Mouse (Mus musculus) limb, embryonic 14.5 days (tissue): Measurements from ENCODE around the gene Tek. TPM values are rescaled to one million over a fixed set of nuclear protein-coding genes. Genes with fewer than 3 reads are reported as not detected.

ENCODE experiments used
- ATAC-seq: fragments of 200-750 bp; cut with Nextera tagmentation; 2 replicates; pipeline ENCODE4 v1.8.0; 2017; ENCODE audit warnings: low read depth, moderate number of reproducible peaks, moderate TSS enrichment; ENCODE audit not compliant: low FRiP score
- DNase-seq: peaks from one replicate; pipeline ENCODE4 v3.0.0-alpha.2; 2015; ENCODE audit warnings: low spot score
- H3K27ac ChIP-seq: fragments of 300-500 bp; sonication (generic); replicated peaks from 2 replicates; pipeline ENCODE4 v1.5.1; 2014; ENCODE audit warnings: low read depth, mild to moderate bottlenecking, low read length, moderate library complexity, mixed read lengths
- H3K27me3 ChIP-seq: fragments of 300-500 bp; sonication (generic); 2 replicates; pipeline ENCODE4 v1.6.1; 2014; ENCODE audit warnings: low read length, mixed read lengths; ENCODE audit not compliant: control insufficient read depth, insufficient read depth
- H3K36me3 ChIP-seq: fragments of 300-500 bp; sonication (generic); 2 replicates; pipeline ENCODE4 v1.6.1; 2014; ENCODE audit warnings: mild to moderate bottlenecking, low read length, moderate library complexity, mixed read lengths; ENCODE audit not compliant: control insufficient read depth, insufficient read depth
- H3K4me1 ChIP-seq: fragments of 300-500 bp; sonication (generic); 2 replicates; pipeline ENCODE4 v1.6.1; 2014; ENCODE audit warnings: antibody characterized with exemption, low read length, mixed read lengths; ENCODE audit not compliant: control insufficient read depth, insufficient read depth
- H3K4me2 ChIP-seq: fragments of 300-500 bp; sonication (generic); replicated peaks from 2 replicates; pipeline ENCODE4 v1.6.1; 2014; ENCODE audit warnings: low read depth, mild to moderate bottlenecking, low read length, moderate library complexity; ENCODE audit not compliant: severe bottlenecking
- H3K4me3 ChIP-seq: fragments of 300-500 bp; sonication (generic); replicated peaks from 2 replicates; pipeline ENCODE4 v1.5.1; 2014; ENCODE audit warnings: low read length
- H3K9ac ChIP-seq: fragments of 300-500 bp; sonication (generic); 2 replicates; pipeline ENCODE4 v1.6.1; 2014; ENCODE audit warnings: mild to moderate bottlenecking, low read depth, low read length, moderate library complexity; ENCODE audit not compliant: severe bottlenecking
- H3K9me3 ChIP-seq: fragments of 300-500 bp; sonication (generic); 2 replicates; pipeline ENCODE4 v1.6.1; 2016; ENCODE audit warnings: low read length; ENCODE audit not compliant: control insufficient read depth
- POLR2A ChIP-seq: fragments of 200-500 bp; IDR thresholded peaks from 2 replicates; pipeline ENCODE4 v1.8.0; 2012; ENCODE audit warnings: inconsistent platforms, mild to moderate bottlenecking, moderate library complexity, borderline replicate concordance; ENCODE audit not compliant: insufficient read depth, insufficient read length; ENCODE audit errors: extremely low read depth
- WGBS: fragments of 180-500 bp; shearing (Covaris S2); extraction: QIAGEN DNeasy Blood & Tissue Kit; methylation state at CpG from one replicate; pipeline ENCODE4 v1.1.7; 2014; 5-methylcytosine and 5-hydroxymethylcytosine counted together
- polyA plus RNA-seq, 2 experiments: library from polyadenylated mRNA; depleted of rRNA in 1 of 2; stranded (reverse) in 1 of 2; unstranded in 1 of 2; fragments of >200 nt; fragmentation: Nextera tagmentation in 1 of 2; extraction: Ambion mirVana in 1 of 2; gene quantifications; 2 replicates each; pipeline versions ENCODE4 v1.2.1 to v1.2.3; 2012 to 2014

Gene Tek
- polyA plus RNA-seq, 2 experiments: 10.2 to 15.7 TPM

GRCm38 (mm10) chr4:94803187-94803586 lies 64.1 kb downstream of the Tek start:
- Histone ChIP-seq H3K9ac (no peak overlapping the region), H3K27ac (no peak overlapping the region), H3K27me3 (no peaks in the 10 kb centered on the region), H3K4me1 (no peaks in the 10 kb centered on the region), H3K36me3 (no peaks in the 10 kb centered on the region), H3K4me3 (no peak overlapping the region), H3K9me3 (no peaks in the 10 kb centered on the region), H3K4me2 (no peak overlapping the region)
- TF ChIP-seq POLR2A: no peak
- WGBS: 43% methylated on average over 1 of the region's 1 CpGs
- no peak for ATAC-seq
- DNase-seq: peak; percentile 27

GRCm38 (mm10) chr4:94810616-94811015 lies 71.5 kb downstream of the Tek start:
- DNase-seq (no peak), ATAC-seq (no peak)
- Histone ChIP-seq H3K9ac (no peak overlapping the region), H3K27ac (no peak overlapping the region), H3K4me1 (no peaks in the 10 kb centered on the region), H3K9me3 (no peaks in the 10 kb centered on the region), H3K36me3 (no peaks in the 10 kb centered on the region), H3K4me2 (no peak overlapping the region), H3K27me3 (no peaks in the 10 kb centered on the region), H3K4me3 (no peak overlapping the region)
- no peak for TF ChIP-seq POLR2A
- 70% methylated on average over 1 of the region's 1 CpGs for WGBS

- DNase-seq (peak; percentile 6), ATAC-seq (no peak)
- no peak overlapping the region for H3K4me3 ChIP-seq
- H3K27me3 ChIP-seq: no peaks in the 10 kb centered on the region
- 80% methylated on average over 1 of the region's 1 CpGs for WGBS
- no peak overlapping the region for H3K9ac ChIP-seq
- no peak overlapping the region for H3K27ac ChIP-seq
- no peaks in the 10 kb centered on the region for H3K4me1 ChIP-seq
- peaks cover 5% of the 10 kb centered on the region; the same call in 1 of the 2 replicates for H3K9me3 ChIP-seq
- no peak for TF ChIP-seq POLR2A
- H3K36me3 ChIP-seq: no peaks in the 10 kb centered on the region
- H3K4me2 ChIP-seq: no peak overlapping the region
Measured at GRCm38 (mm10) chr4:94826891-94827290, 87.8 kb downstream of the Tek start.

GRCm38 (mm10) chr4:94827429-94827828 lies 88.3 kb downstream of the Tek start:
- H3K27me3 ChIP-seq: no peaks in the 10 kb centered on the region
- H3K27ac ChIP-seq: no peak overlapping the region
- ATAC-seq (no peak), DNase-seq (peak; percentile 60)
- H3K4me1 ChIP-seq: no peaks in the 10 kb centered on the region
- no peak overlapping the region for H3K4me3 ChIP-seq
- no peak overlapping the region for H3K9ac ChIP-seq
- H3K36me3 ChIP-seq: no peaks in the 10 kb centered on the region
- peaks cover 5% of the 10 kb centered on the region; the same call in 1 of the 2 replicates for H3K9me3 ChIP-seq
- WGBS: 29% methylated on average over 5 of the region's 5 CpGs
- no peak overlapping the region for H3K4me2 ChIP-seq
- TF ChIP-seq POLR2A: no peak

DNA sequence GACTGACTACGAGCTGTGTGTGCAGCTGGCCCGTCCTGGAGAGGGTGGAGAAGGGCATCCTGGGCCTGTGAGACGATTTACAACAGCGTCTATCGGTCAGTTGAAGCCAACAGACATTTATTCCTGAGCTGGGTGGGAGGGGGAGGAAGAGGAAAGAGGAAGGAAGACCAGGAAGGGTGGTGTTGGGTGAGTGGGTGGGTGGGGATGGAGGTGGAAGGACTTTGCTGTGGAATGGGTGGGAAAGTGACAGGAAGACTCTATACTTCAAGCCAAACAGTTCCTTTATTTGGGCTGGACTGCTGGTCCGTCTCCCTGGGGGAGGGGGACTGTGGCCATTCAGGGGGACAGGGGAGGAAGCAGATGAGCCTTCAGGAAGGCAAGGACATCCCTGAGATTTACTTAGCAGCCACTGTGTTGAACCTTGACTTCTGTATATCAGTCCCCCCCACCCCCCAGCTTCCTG lies 90.9 kb downstream of the Tek start:
- Histone ChIP-seq H3K4me2 (no peak overlapping the region), H3K27me3 (no peaks in the 10 kb centered on the region), H3K9ac (no peak overlapping the region), H3K4me1 (no peaks in the 10 kb centered on the region), H3K9me3 (no peaks in the 10 kb centered on the region), H3K4me3 (no peak overlapping the region), H3K27ac (no peak overlapping the region), H3K36me3 (no peaks in the 10 kb centered on the region)
- TF ChIP-seq POLR2A: no peak
- ATAC-seq (no peak), DNase-seq (no peak)
- WGBS: 59% methylated on average over 6 of the region's 6 CpGs

DNA sequence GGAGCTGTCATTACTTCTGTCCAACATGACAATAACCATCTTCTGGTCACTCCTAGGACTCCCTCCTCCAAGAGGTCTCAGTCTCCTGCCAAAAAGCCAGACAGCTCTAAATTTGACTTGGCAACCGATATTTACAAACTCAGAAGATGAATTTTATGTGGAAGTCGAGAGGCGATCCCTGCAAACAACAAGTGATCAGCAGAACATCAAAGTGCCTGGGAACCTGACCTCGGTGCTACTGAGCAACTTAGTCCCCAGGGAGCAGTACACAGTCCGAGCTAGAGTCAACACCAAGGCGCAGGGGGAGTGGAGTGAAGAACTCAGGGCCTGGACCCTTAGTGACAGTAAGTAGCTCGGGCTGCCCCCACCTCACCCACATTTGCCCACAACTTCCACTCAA lies 98.0 kb downstream of the Tek start:
- no peak for ATAC-seq
- H3K9me3 ChIP-seq: no peaks in the 10 kb centered on the region
- no peak overlapping the region for H3K9ac ChIP-seq
- 71% methylated on average over 7 of the region's 7 CpGs for WGBS
- no peak for DNase-seq
- no peaks in the 10 kb centered on the region for H3K36me3 ChIP-seq
- H3K4me3 ChIP-seq: no peak overlapping the region
- no peaks in the 10 kb centered on the region for H3K27me3 ChIP-seq
- H3K27ac ChIP-seq: no peak overlapping the region
- no peaks in the 10 kb centered on the region for H3K4me1 ChIP-seq
- no peak overlapping the region for H3K4me2 ChIP-seq
- no peak for TF ChIP-seq POLR2A
